Mouse (Mus musculus) embryonic facial prominence, embryonic 12.5 days (tissue): ENCODE measurements at regions not wholly inside any gene's neighbourhood (a gene's known extent, or its start where the extent isn't known, plus 50 kb on each side); places are given as distances from the start of the nearest gene placed in this dataset.

ENCODE experiments used
- ATAC-seq: fragments of 200-750 bp; cut with Nextera tagmentation; 2 replicates; pipeline ENCODE4 v1.8.0; 2017; ENCODE audit not compliant: insufficient number of reproducible peaks, insufficient read depth, low FRiP score, low TSS enrichment
- H3K27ac ChIP-seq: fragments of 300-500 bp; sonication (generic); 2 replicates; pipeline ENCODE4 v1.5.1; 2016; ENCODE audit warnings: mild to moderate bottlenecking
- H3K27me3 ChIP-seq: fragments of 300-500 bp; sonication (generic); 2 replicates; pipeline ENCODE4 v1.6.1; 2016; ENCODE audit warnings: mild to moderate bottlenecking, moderate library complexity
- H3K36me3 ChIP-seq: fragments of 300-500 bp; sonication (generic); 2 replicates; pipeline ENCODE4 v1.6.1; 2016; ENCODE audit warnings: mild to moderate bottlenecking
- H3K4me1 ChIP-seq: fragments of 300-500 bp; sonication (generic); 2 replicates; pipeline ENCODE4 v1.6.1; 2016
- H3K4me2 ChIP-seq: fragments of 300-500 bp; sonication (generic); replicated peaks from 2 replicates; pipeline ENCODE4 v1.6.1; 2016; ENCODE audit warnings: mild to moderate bottlenecking, moderate library complexity
- H3K4me3 ChIP-seq: fragments of 300-500 bp; sonication (generic); 2 replicates; pipeline ENCODE4 v1.5.1; 2016; ENCODE audit warnings: mild to moderate bottlenecking
- H3K9ac ChIP-seq: fragments of 300-500 bp; sonication (generic); 2 replicates; pipeline ENCODE4 v1.6.1; 2016; ENCODE audit warnings: mild to moderate bottlenecking, moderate library complexity
- H3K9me3 ChIP-seq: fragments of 300-500 bp; sonication (generic); 2 replicates; pipeline ENCODE4 v1.6.1; 2016; ENCODE audit warnings: mild to moderate bottlenecking, moderate library complexity
- WGBS: fragments of 180-500 bp; shearing (Covaris S2); methylation state at CpG from one replicate; pipeline ENCODE4 v1.1.7; 2016; 5-methylcytosine and 5-hydroxymethylcytosine counted together

GRCm38 (mm10) chr19:14035371-14035770 is 122.0 kb downstream of the Olfr1505 start:
- Histone ChIP-seq H3K4me1 (no peaks in the 10 kb centered on the region), H3K36me3 (no peaks in the 10 kb centered on the region), H3K27ac (no peak overlapping the region), H3K9me3 (no peaks in the 10 kb centered on the region), H3K27me3 (no peaks in the 10 kb centered on the region), H3K9ac (no peak overlapping the region), H3K4me2 (no peak overlapping the region), H3K4me3 (no peak overlapping the region)
- WGBS = 74% methylated on average over 1 of the region's 1 CpGs
- no peak for ATAC-seq

- WGBS = 52% methylated on average over 1 of the region's 1 CpGs
- Histone ChIP-seq H3K4me3 (no peak overlapping the region), H3K27me3 (no peaks in the 10 kb centered on the region), H3K9ac (no peak overlapping the region), H3K4me1 (no peaks in the 10 kb centered on the region), H3K4me2 (no peak overlapping the region), H3K27ac (no peak overlapping the region), H3K36me3 (no peaks in the 10 kb centered on the region), H3K9me3 (no peaks in the 10 kb centered on the region)
- no peak for ATAC-seq
Observed at GRCm38 (mm10) chr19:14035785-14036184, 122.5 kb downstream of the Olfr1505 start.

GRCm38 (mm10) chr19:14036750-14037149 is 123.4 kb downstream of the Olfr1505 start:
- no peaks in the 10 kb centered on the region for H3K36me3 ChIP-seq
- H3K27me3 ChIP-seq = no peaks in the 10 kb centered on the region
- H3K9me3 ChIP-seq = no peaks in the 10 kb centered on the region
- no peak overlapping the region for H3K4me3 ChIP-seq
- H3K27ac ChIP-seq = no peak overlapping the region
- H3K4me1 ChIP-seq = no peaks in the 10 kb centered on the region
- no peak overlapping the region for H3K9ac ChIP-seq
- WGBS = 41% methylated on average over 1 of the region's 1 CpGs
- ATAC-seq = no peak
- H3K4me2 ChIP-seq = no peak overlapping the region

- Histone ChIP-seq H3K9ac (no peak overlapping the region), H3K4me3 (no peak overlapping the region), H3K27me3 (no peaks in the 10 kb centered on the region), H3K36me3 (no peaks in the 10 kb centered on the region), H3K9me3 (no peaks in the 10 kb centered on the region), H3K4me1 (no peaks in the 10 kb centered on the region), H3K27ac (no peak overlapping the region), H3K4me2 (no peak overlapping the region)
- WGBS = 46% methylated on average over 5 of the region's 5 CpGs
- ATAC-seq = no peak
Observed at GRCm38 (mm10) chr19:14042753-14043152, 129.4 kb downstream of the Olfr1505 start.

- Histone ChIP-seq H3K27me3 (no peaks in the 10 kb centered on the region), H3K4me1 (no peaks in the 10 kb centered on the region), H3K27ac (no peak overlapping the region), H3K36me3 (no peaks in the 10 kb centered on the region), H3K9me3 (no peaks in the 10 kb centered on the region), H3K4me3 (no peak overlapping the region), H3K9ac (no peak overlapping the region), H3K4me2 (no peak overlapping the region)
- 49% methylated on average over 2 of the region's 2 CpGs for WGBS
- no peak for ATAC-seq
Observed at GRCm38 (mm10) chr19:14045456-14045855, 132.1 kb downstream of the Olfr1505 start.

- H3K4me3 ChIP-seq = no peak overlapping the region
- WGBS = 85% methylated on average over 4 of the region's 4 CpGs
- no peak overlapping the region for H3K4me2 ChIP-seq
- no peaks in the 10 kb centered on the region for H3K27me3 ChIP-seq
- H3K36me3 ChIP-seq = no peaks in the 10 kb centered on the region
- no peaks in the 10 kb centered on the region for H3K4me1 ChIP-seq
- no peak overlapping the region for H3K9ac ChIP-seq
- no peak for ATAC-seq
- H3K9me3 ChIP-seq = no peaks in the 10 kb centered on the region
- no peak overlapping the region for H3K27ac ChIP-seq
Observed at GRCm38 (mm10) chr19:14052052-14052451, 138.7 kb downstream of the Olfr1505 start.

- no peaks in the 10 kb centered on the region for H3K4me1 ChIP-seq
- H3K36me3 ChIP-seq = no peaks in the 10 kb centered on the region
- no peak overlapping the region for H3K4me2 ChIP-seq
- no peak overlapping the region for H3K4me3 ChIP-seq
- no peaks in the 10 kb centered on the region for H3K27me3 ChIP-seq
- H3K27ac ChIP-seq = no peak overlapping the region
- ATAC-seq = no peak
- WGBS = 14% methylated on average over 2 of the region's 2 CpGs
- no peak overlapping the region for H3K9ac ChIP-seq
- no peaks in the 10 kb centered on the region for H3K9me3 ChIP-seq
Observed at GRCm38 (mm10) chr19:14080538-14080937, 167.2 kb downstream of the Olfr1505 start.

GRCm38 (mm10) chr19:14084726-14085125 is 171.4 kb downstream of the Olfr1505 start:
- no peaks in the 10 kb centered on the region; the same call in 1 of the 2 replicates for H3K27me3 ChIP-seq
- no peak overlapping the region for H3K4me3 ChIP-seq
- H3K4me1 ChIP-seq = no peaks in the 10 kb centered on the region
- no peak for ATAC-seq
- no peak overlapping the region for H3K27ac ChIP-seq
- H3K4me2 ChIP-seq = no peak overlapping the region
- 86% methylated on average over 3 of the region's 3 CpGs for WGBS
- H3K9me3 ChIP-seq = no peaks in the 10 kb centered on the region
- H3K9ac ChIP-seq = no peak overlapping the region
- no peaks in the 10 kb centered on the region for H3K36me3 ChIP-seq

GRCm38 (mm10) chr19:14090106-14090505 is 176.8 kb downstream of the Olfr1505 start:
- WGBS = 91% methylated on average over 3 of the region's 3 CpGs
- no peak for ATAC-seq
- H3K9me3 ChIP-seq = no peaks in the 10 kb centered on the region
- H3K9ac ChIP-seq = no peak overlapping the region
- no peak overlapping the region for H3K4me3 ChIP-seq
- H3K4me2 ChIP-seq = no peak overlapping the region
- no peaks in the 10 kb centered on the region for H3K4me1 ChIP-seq
- H3K27ac ChIP-seq = no peak overlapping the region
- H3K27me3 ChIP-seq = no peaks in the 10 kb centered on the region; the same call in 1 of the 2 replicates
- no peaks in the 10 kb centered on the region for H3K36me3 ChIP-seq

- no peaks in the 10 kb centered on the region for H3K4me1 ChIP-seq
- no peak for ATAC-seq
- WGBS = 30% methylated on average over 2 of the region's 2 CpGs
- no peaks in the 10 kb centered on the region for H3K9me3 ChIP-seq
- H3K27me3 ChIP-seq = no peaks in the 10 kb centered on the region
- H3K4me2 ChIP-seq = no peak overlapping the region
- no peak overlapping the region for H3K9ac ChIP-seq
- no peak overlapping the region for H3K4me3 ChIP-seq
- H3K27ac ChIP-seq = no peak overlapping the region
- H3K36me3 ChIP-seq = no peaks in the 10 kb centered on the region
Observed at GRCm38 (mm10) chr19:14094191-14094590, 180.9 kb downstream of the Olfr1505 start.

GRCm38 (mm10) chr19:14096187-14096586 is 182.9 kb downstream of the Olfr1505 start:
- H3K4me2 ChIP-seq = no peak overlapping the region
- H3K36me3 ChIP-seq = no peaks in the 10 kb centered on the region
- H3K4me3 ChIP-seq = no peak overlapping the region
- 69% methylated on average over 5 of the region's 5 CpGs for WGBS
- H3K27me3 ChIP-seq = no peaks in the 10 kb centered on the region
- no peak overlapping the region for H3K27ac ChIP-seq
- no peaks in the 10 kb centered on the region for H3K4me1 ChIP-seq
- ATAC-seq = no peak
- H3K9me3 ChIP-seq = no peaks in the 10 kb centered on the region
- H3K9ac ChIP-seq = no peak overlapping the region

- H3K9ac ChIP-seq = no peak overlapping the region
- no peak overlapping the region for H3K4me2 ChIP-seq
- 60% methylated on average over 4 of the region's 4 CpGs for WGBS
- H3K36me3 ChIP-seq = no peaks in the 10 kb centered on the region
- no peak overlapping the region for H3K4me3 ChIP-seq
- no peak for ATAC-seq
- H3K4me1 ChIP-seq = no peaks in the 10 kb centered on the region
- no peaks in the 10 kb centered on the region for H3K9me3 ChIP-seq
- no peaks in the 10 kb centered on the region for H3K27me3 ChIP-seq
- H3K27ac ChIP-seq = no peak overlapping the region
Observed at GRCm38 (mm10) chr19:14109091-14109490, 195.8 kb downstream of the Olfr1505 start.
